Comparison of ENCODE assay signal across 9 mouse cellular contexts in genomic region chr6:85373066-85373860, GRCm38 (mm10). TPM values are rescaled to one million over a fixed set of nuclear protein-coding genes. Genes with fewer than 3 reads are reported as not detected.
DNase-seq lines count a peak whose midpoint lies in the region; ATAC-seq and TF ChIP-seq lines count a peak whose summit lies in the region.
"Had no signal": no experiment of that assay in that cellular context is flagged by ENCODE, and none has a peak within 500 bp of the region (broad histone marks: within the 10 kb centered on the region; RNA-seq: fewer than 3 reads in every experiment).

No protein-coding gene starts in this region.

- 78% methylated on average over 10 of the region's 10 CpGs for WGBS in lung, embryonic 15.5 days
- 83% methylated on average over 10 of the region's 10 CpGs for WGBS in forebrain, embryonic 12.5 days
- 88% methylated on average over 10 of the region's 10 CpGs for WGBS in limb, embryonic 12.5 days
- WGBS in small intestine, adult 2 months, result 85% methylated on average over 10 of the region's 10 CpGs

- H3K36me3 ChIP-seq in lung, embryonic 15.5 days, result no peaks in the 10 kb centered on the region
- no peaks in the 10 kb centered on the region for H3K36me3 ChIP-seq in forebrain, embryonic 12.5 days (replicated peaks)
- 0 out of 2 replicates have a peak, but pooled peaks cover 6% of the 10 kb centered on the region for H3K36me3 ChIP-seq in limb, embryonic 12.5 days
- no peaks in the 10 kb centered on the region for H3K36me3 ChIP-seq in small intestine, adult 2 months (ENCODE audit: control insufficient read depth, insufficient read depth, low read length)

- no peak for TF ChIP-seq POLR2A in small intestine, adult 2 months (IDR thresholded peaks at IDR 0.05; ENCODE audit: low read depth, low read length)

- no peak overlapping the region for H3K27ac ChIP-seq in lung, embryonic 15.5 days
- no peak overlapping the region for H3K27ac ChIP-seq in forebrain, embryonic 12.5 days
- H3K27ac ChIP-seq in limb, embryonic 12.5 days, result peak overlapping the region; percentile 53; the same call in 1 of the 2 replicates
- H3K27ac ChIP-seq in small intestine, adult 2 months (ENCODE audit: insufficient read depth, low read depth, low read length), result no peak overlapping the region

- no peaks in the 10 kb centered on the region for H3K27me3 ChIP-seq in lung, embryonic 15.5 days
- peaks cover 23% of the 10 kb centered on the region for H3K27me3 ChIP-seq in forebrain, embryonic 12.5 days
- peaks cover 14% of the 10 kb centered on the region; the same call in 1 of the 2 replicates for H3K27me3 ChIP-seq in limb, embryonic 12.5 days
- peaks cover 1% of the 10 kb centered on the region; the same call in 1 of the 2 replicates for H3K27me3 ChIP-seq in small intestine, adult 2 months (ENCODE audit: control insufficient read depth, insufficient read depth, low read length)

- no peak for DNase-seq in lung, postnatal 25 days (ENCODE audit: low spot score)
- no peak for DNase-seq in spleen, adult 18-20 months
- no peak for DNase-seq in urinary bladder, postnatal 10 days (ENCODE audit: low spot score)
- no peak for DNase-seq in cerebellum, postnatal 10 days
- DNase-seq: adrenal gland, adult 8-10 months had no signal

- H3K9me3 ChIP-seq in lung, embryonic 15.5 days, result no peaks in the 10 kb centered on the region
- H3K9me3 ChIP-seq in forebrain, embryonic 12.5 days, result no peaks in the 10 kb centered on the region
- no peaks in the 10 kb centered on the region for H3K9me3 ChIP-seq in limb, embryonic 12.5 days

- H3K9ac ChIP-seq in lung, embryonic 15.5 days, result peak overlapping the region; percentile 73
- peak overlapping the region; percentile 76 for H3K9ac ChIP-seq in forebrain, embryonic 12.5 days
- H3K9ac ChIP-seq in limb, embryonic 12.5 days (replicated peaks), result peak overlapping the region; percentile 81

- H3K4me1 ChIP-seq in lung, embryonic 15.5 days, result peaks cover 45% of the 10 kb centered on the region
- H3K4me1 ChIP-seq in forebrain, embryonic 12.5 days, result peaks cover 17% of the 10 kb centered on the region
- peaks cover 29% of the 10 kb centered on the region for H3K4me1 ChIP-seq in limb, embryonic 12.5 days (replicated peaks)
- H3K4me1 ChIP-seq in small intestine, adult 2 months (ENCODE audit: control insufficient read depth, insufficient read depth, insufficient read length, low read length), result peaks cover 6% of the 10 kb centered on the region

- peak overlapping the region; percentile 74 for H3K4me3 ChIP-seq in lung, embryonic 15.5 days
- peak overlapping the region; percentile 75 for H3K4me3 ChIP-seq in forebrain, embryonic 12.5 days (replicated peaks)
- peak overlapping the region; percentile 79 for H3K4me3 ChIP-seq in limb, embryonic 12.5 days (replicated peaks)
- H3K4me3 ChIP-seq in small intestine, adult 2 months (ENCODE audit: low read depth, low read length), result peak overlapping the region; percentile 76

- no peak for ATAC-seq in lung, embryonic 15.5 days (ENCODE audit: borderline replicate concordance, extremely low read depth, low FRiP score, low TSS enrichment)
- ATAC-seq in forebrain, embryonic 12.5 days (ENCODE audit: low FRiP score), result no peak
- ATAC-seq in limb, embryonic 12.5 days (ENCODE audit: insufficient number of reproducible peaks, insufficient read depth, low FRiP score, low TSS enrichment, low read depth), result no peak

- TF ChIP-seq CTCF in small intestine, adult 2 months (IDR thresholded peaks at IDR 0.05; ENCODE audit: extremely low read depth, insufficient read length, insufficient replicate concordance, low read depth, low read length), result no peak

- peak overlapping the region; percentile 92 for H3K4me2 ChIP-seq in lung, embryonic 15.5 days
- peak overlapping the region; percentile 90 for H3K4me2 ChIP-seq in forebrain, embryonic 12.5 days
- H3K4me2 ChIP-seq in limb, embryonic 12.5 days, result peak overlapping the region; percentile 85

RNA-seq across cellular contexts. Expression of gene Rab11fip5, which starts 1.2 kb away (rescaled TPM):
- 14.1 and 14.2 TPM in 2 replicates for polyA plus RNA-seq in lung, embryonic 15.5 days (2015; fragmentation: Nextera tagmentation; extraction: Ambion mirVana)
- 6.8 and 8.2 TPM in 2 replicates for polyA plus RNA-seq in forebrain, embryonic 12.5 days (2016; fragmentation: Nextera tagmentation; extraction: Ambion mirVana)
- 9.8 and 11.4 TPM in 2 replicates for polyA plus RNA-seq in limb, embryonic 12.5 days (2016; fragmentation: Nextera tagmentation; extraction: Ambion mirVana)
- 3.0 and 3.8 TPM in 2 replicates for polyA plus RNA-seq in small intestine, adult 2 months (2012; rRNA removed)

RNA-seq across cellular contexts. Expression of gene Sfxn5, which starts 40.0 kb away (rescaled TPM):
- 7.7 TPM in 2 replicates for polyA plus RNA-seq in lung, embryonic 15.5 days (2015; fragmentation: Nextera tagmentation; extraction: Ambion mirVana)
- polyA plus RNA-seq in forebrain, embryonic 12.5 days (2016; fragmentation: Nextera tagmentation; extraction: Ambion mirVana), result 16.8 and 17.2 TPM in 2 replicates
- polyA plus RNA-seq in limb, embryonic 12.5 days (2016; fragmentation: Nextera tagmentation; extraction: Ambion mirVana), result 8.3 and 10.2 TPM in 2 replicates
- 0.63 and 1.0 TPM in 2 replicates for polyA plus RNA-seq in small intestine, adult 2 months (2012; rRNA removed)

RNA-seq across cellular contexts. Expression of gene Noto, which starts 50.4 kb away (rescaled TPM):
- polyA plus RNA-seq in lung, embryonic 15.5 days (2015; fragmentation: Nextera tagmentation; extraction: Ambion mirVana), result 0.47 and 0.78 TPM in 2 replicates
- polyA plus RNA-seq in forebrain, embryonic 12.5 days (2016; fragmentation: Nextera tagmentation; extraction: Ambion mirVana), result not detected in 2 replicates
- not detected in 2 replicates for polyA plus RNA-seq in limb, embryonic 12.5 days (2016; fragmentation: Nextera tagmentation; extraction: Ambion mirVana)
- polyA plus RNA-seq in small intestine, adult 2 months (2012; rRNA removed), result not detected in 2 replicates

RNA-seq across cellular contexts. Expression of gene Smyd5, which starts 58.5 kb away (rescaled TPM):
- 62.6 and 64.0 TPM in 2 replicates for polyA plus RNA-seq in lung, embryonic 15.5 days (2015; fragmentation: Nextera tagmentation; extraction: Ambion mirVana)
- 49.8 and 51.5 TPM in 2 replicates for polyA plus RNA-seq in forebrain, embryonic 12.5 days (2016; fragmentation: Nextera tagmentation; extraction: Ambion mirVana)
- 65.2 and 66.2 TPM in 2 replicates for polyA plus RNA-seq in limb, embryonic 12.5 days (2016; fragmentation: Nextera tagmentation; extraction: Ambion mirVana)
- polyA plus RNA-seq in small intestine, adult 2 months (2012; rRNA removed), result 6.8 and 9.5 TPM in 2 replicates
